Mouse (Mus musculus): ENCODE data around the gene Olfr1318.

The Olfr1318 gene

GRCm38 (mm10) chr2:112153898-112154297 is at the start of gene Olfr1318:
Gene Olfr1318, plus strand, starts transcription at chr2:112154198.
- no peak for DNase-seq (ENCODE audit: low read depth, low spot score)

- DNase-seq (ENCODE audit: low read depth, low spot score), result no peak
These were observed 38.7 kb upstream of the Olfr1318 start, which contains the start of gene Olfr1315-ps1 for GRCm38 (mm10) chr2:112115340-112115739. Gene Olfr1315-ps1, minus strand, starts transcription at chr2:112115440.

- no peak for DNase-seq (ENCODE audit: low read depth, low spot score)
These were observed 19.1 kb upstream of the Olfr1318 start, which contains the start of gene Olfr1316 for GRCm38 (mm10) chr2:112134877-112135276. Gene Olfr1316, minus strand, starts transcription at chr2:112134977.

GRCm38 (mm10) chr2:112140029-112140428 is 14.0 kb upstream of the Olfr1318 start, which contains the start of gene Olfr1317:
Gene Olfr1317, plus strand, starts transcription at chr2:112140329.
- DNase-seq (ENCODE audit: low read depth, low spot score), result no peak

- peak; percentile 85 for DNase-seq (ENCODE audit: low read depth, low spot score)
These were observed 42.9 kb downstream of the Olfr1318 start for GRCm38 (mm10) chr2:112196859-112197258.

- peak; percentile 77 for DNase-seq (ENCODE audit: low read depth, low spot score)
These were observed 49.1 kb downstream of the Olfr1318 start for GRCm38 (mm10) chr2:112203056-112203455.
